Mouse (Mus musculus) mesoderm, embryonic 11.5 days (tissue): ENCODE data around the gene Sprr2i.

Source experiments
- DNase-seq: peaks from one replicate; pipeline ENCODE4 v3.0.0-alpha.2; 2012; ENCODE audit warnings: low read depth, low spot score

Gene Sprr2i

GRCm38 (mm10) chr3:92407691-92408090 is at the start of gene Sprr2i:
Sprr2i (plus strand) TSS chr3:92407991.
- DNase-seq, result no peak

- no peak for DNase-seq
Observed at GRCm38 (mm10) chr3:92361619-92362018, 46.2 kb upstream of the Sprr2i start.

- no peak for DNase-seq
Observed at GRCm38 (mm10) chr3:92364887-92365286, 42.9 kb upstream of the Sprr2i start, which contains the start of gene Sprr2f. Sprr2f (plus strand) TSS chr3:92365187.

GRCm38 (mm10) chr3:92373613-92374012 is 34.2 kb upstream of the Sprr2i start:
- no peak for DNase-seq

GRCm38 (mm10) chr3:92385385-92385784 is 22.4 kb upstream of the Sprr2i start, which contains the start of gene Sprr2h:
Sprr2h (plus strand) TSS chr3:92385685.
- DNase-seq, result no peak

GRCm38 (mm10) chr3:92394301-92394700 is 13.5 kb upstream of the Sprr2i start:
- DNase-seq, result no peak

- DNase-seq, result no peak
Observed at GRCm38 (mm10) chr3:92417782-92418181, 10.0 kb downstream of the Sprr2i start, which contains the start of gene Sprr2j-ps. Sprr2j-ps (plus strand) TSS chr3:92418082.

- no peak for DNase-seq
Observed at GRCm38 (mm10) chr3:92429323-92429722, 21.5 kb downstream of the Sprr2i start, which contains the start of gene Gm9774. Gm9774 (minus strand) TSS chr3:92429423.

- DNase-seq, result no peak
Observed at GRCm38 (mm10) chr3:92432282-92432681, 24.5 kb downstream of the Sprr2i start, which contains the start of gene Sprr2k. Sprr2k (plus strand) TSS chr3:92432582.

- DNase-seq, result no peak
Observed at GRCm38 (mm10) chr3:92438689-92439088, 30.9 kb downstream of the Sprr2i start, which contains the start of gene Sprr1b. Sprr1b (minus strand) TSS chr3:92438789.

GRCm38 (mm10) chr3:92440177-92440576 is 32.4 kb downstream of the Sprr2i start:
- DNase-seq, result no peak

GRCm38 (mm10) chr3:92455151-92455550 is 47.4 kb downstream of the Sprr2i start:
- no peak for DNase-seq

- no peak for DNase-seq
Observed at GRCm38 (mm10) chr3:92458620-92459019, 50.8 kb downstream of the Sprr2i start, which contains the start of gene Sprr3. Sprr3 (minus strand) TSS chr3:92458720.
